ENCODE assay signal across 11 mouse cellular contexts in the genomic region with DNA sequence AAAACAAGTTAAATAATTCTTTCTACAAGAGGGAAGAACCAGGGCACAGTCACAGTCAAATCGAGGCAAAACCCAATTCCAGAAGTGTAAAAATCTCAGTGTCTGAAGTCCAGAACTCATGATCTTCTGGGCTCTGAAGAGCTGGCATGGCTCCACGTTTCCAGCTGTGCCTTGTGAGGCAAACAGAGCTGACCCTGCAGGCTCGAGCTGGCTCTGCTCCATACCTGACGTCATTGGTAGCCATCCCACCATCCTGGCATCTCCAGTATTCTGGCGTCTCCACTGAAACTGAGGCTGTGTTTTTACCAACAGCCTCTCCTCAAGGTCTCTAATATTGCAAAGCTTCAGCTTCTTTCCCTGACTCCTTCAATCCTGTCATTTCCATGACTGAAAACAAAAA.
DNase-seq lines count a peak whose midpoint lies in the region; ATAC-seq and TF ChIP-seq lines count a peak whose summit lies in the region.
"Had no signal": no experiment of that assay in that cellular context is flagged by ENCODE, and none has a peak within 500 bp of the region (broad histone marks: within the 10 kb centered on the region; RNA-seq: fewer than 3 reads in every experiment).

No protein-coding gene starts in this region.

- intact Hi-C loops in gastrocnemius, postnatal 14 days (cut with DNase I; ENCODE audit: low total_unique reads) = no loop called here

- 53% methylated on average over 5 of the region's 5 CpGs for WGBS in liver, adult 2 months
- 55% methylated on average over 5 of the region's 5 CpGs for WGBS in liver, embryonic 12.5 days (ENCODE audit: insufficient replicate concordance)

- no peak for TF ChIP-seq POLR2A in liver, adult 2 months (IDR thresholded peaks at IDR 0.05; ENCODE audit: extremely low read depth, insufficient read depth, low read length)

- peak; percentile 2 for DNase-seq in adrenal gland, postnatal 36 days
- no peak for DNase-seq in adrenal gland, postnatal 14 days
- peak; percentile 12 for DNase-seq in liver, adult 2 months (ENCODE audit: extremely low read depth, low read depth, low spot score)
- DNase-seq in gastrocnemius, postnatal 14 days = peak; percentile 39
- DNase-seq in layer of hippocampus, postnatal 36 days = peak; percentile 7 to 29
- no peak for DNase-seq in thymus, adult 18-20 months

- H3K27ac ChIP-seq in liver, adult 2 months (replicated peaks; ENCODE audit: insufficient read depth, low read depth, low read length) = no peak overlapping the region
- H3K27ac ChIP-seq in liver, embryonic 12.5 days = no peak overlapping the region
- H3K27ac ChIP-seq: embryonic facial prominence, embryonic 15.5 days; hindbrain, embryonic 13.5 days; limb, embryonic 15.5 days had no signal

- no peak overlapping the region for H3K4me3 ChIP-seq in liver, adult 2 months (ENCODE audit: insufficient read depth, low read depth, low read length)
- no peak overlapping the region for H3K4me3 ChIP-seq in liver, embryonic 12.5 days
- H3K4me3 ChIP-seq: embryonic facial prominence, embryonic 15.5 days; hindbrain, embryonic 13.5 days; limb, embryonic 15.5 days had no signal

- TF ChIP-seq CTCF in liver, adult 2 months (IDR thresholded peaks at IDR 0.05; ENCODE audit: low read depth, low read length) = no peak

- H3K4me1 ChIP-seq in liver, adult 2 months (ENCODE audit: control insufficient read depth, insufficient read depth, low read length) = no peaks in the 10 kb centered on the region
- H3K4me1 ChIP-seq in liver, embryonic 12.5 days = no peaks in the 10 kb centered on the region
- H3K4me1 ChIP-seq: embryonic facial prominence, embryonic 15.5 days; hindbrain, embryonic 13.5 days had no signal

- H3K9me3 ChIP-seq in liver, embryonic 12.5 days (replicated peaks) = no peaks in the 10 kb centered on the region
- H3K9me3 ChIP-seq: embryonic facial prominence, embryonic 15.5 days; hindbrain, embryonic 13.5 days; limb, embryonic 15.5 days had no signal

- H3K9ac ChIP-seq in liver, adult 2 months (ENCODE audit: low read depth, low read length) = no peak overlapping the region
- H3K9ac ChIP-seq in liver, embryonic 12.5 days = no peak overlapping the region
- H3K9ac ChIP-seq: embryonic facial prominence, embryonic 15.5 days; hindbrain, embryonic 13.5 days; limb, embryonic 15.5 days had no signal

- no peak for ATAC-seq in liver, embryonic 12.5 days
- no peak for ATAC-seq in megakaryocyte, adult 5-6 weeks (ENCODE audit: poor library complexity, severe bottlenecking)

- no peak overlapping the region for H3K4me2 ChIP-seq in liver, embryonic 12.5 days
- H3K4me2 ChIP-seq: embryonic facial prominence, embryonic 15.5 days; hindbrain, embryonic 13.5 days; limb, embryonic 15.5 days had no signal

- H3K27me3 ChIP-seq in liver, adult 2 months (ENCODE audit: control insufficient read depth, insufficient read depth, low read length) = no peaks in the 10 kb centered on the region
- H3K27me3 ChIP-seq in liver, embryonic 12.5 days (replicated peaks) = no peaks in the 10 kb centered on the region
- H3K27me3 ChIP-seq: embryonic facial prominence, embryonic 15.5 days; hindbrain, embryonic 13.5 days; limb, embryonic 15.5 days had no signal

- no peaks in the 10 kb centered on the region for H3K36me3 ChIP-seq in liver, adult 2 months (ENCODE audit: control insufficient read depth, insufficient read depth, low read length)
- no peaks in the 10 kb centered on the region for H3K36me3 ChIP-seq in liver, embryonic 12.5 days
- H3K36me3 ChIP-seq: embryonic facial prominence, embryonic 15.5 days; hindbrain, embryonic 13.5 days; limb, embryonic 15.5 days had no signal

- no peaks in the 10 kb centered on the region for H3K79me2 ChIP-seq in liver, adult 2 months (ENCODE audit: control insufficient read depth, insufficient read depth, low read length)

Comparison
In these comparisons a context has a peak if more than half of its experiments do, and no peak if none do; other contexts are left out.
1. DNase-seq: peak in adrenal gland, postnatal 36 days (2 of 2), liver, adult 2 months (single experiment), gastrocnemius, postnatal 14 days (single experiment) and layer of hippocampus, postnatal 36 days (2 of 2); none in adrenal gland, postnatal 14 days (single experiment) and thymus, adult 18-20 months (0 of 2).